Mouse (Mus musculus): ENCODE measurements around the gene Acat1.
A peak's percentile ranks its signal among the peaks of the same experiment; 100 is the strongest.

The Acat1 gene

DNA sequence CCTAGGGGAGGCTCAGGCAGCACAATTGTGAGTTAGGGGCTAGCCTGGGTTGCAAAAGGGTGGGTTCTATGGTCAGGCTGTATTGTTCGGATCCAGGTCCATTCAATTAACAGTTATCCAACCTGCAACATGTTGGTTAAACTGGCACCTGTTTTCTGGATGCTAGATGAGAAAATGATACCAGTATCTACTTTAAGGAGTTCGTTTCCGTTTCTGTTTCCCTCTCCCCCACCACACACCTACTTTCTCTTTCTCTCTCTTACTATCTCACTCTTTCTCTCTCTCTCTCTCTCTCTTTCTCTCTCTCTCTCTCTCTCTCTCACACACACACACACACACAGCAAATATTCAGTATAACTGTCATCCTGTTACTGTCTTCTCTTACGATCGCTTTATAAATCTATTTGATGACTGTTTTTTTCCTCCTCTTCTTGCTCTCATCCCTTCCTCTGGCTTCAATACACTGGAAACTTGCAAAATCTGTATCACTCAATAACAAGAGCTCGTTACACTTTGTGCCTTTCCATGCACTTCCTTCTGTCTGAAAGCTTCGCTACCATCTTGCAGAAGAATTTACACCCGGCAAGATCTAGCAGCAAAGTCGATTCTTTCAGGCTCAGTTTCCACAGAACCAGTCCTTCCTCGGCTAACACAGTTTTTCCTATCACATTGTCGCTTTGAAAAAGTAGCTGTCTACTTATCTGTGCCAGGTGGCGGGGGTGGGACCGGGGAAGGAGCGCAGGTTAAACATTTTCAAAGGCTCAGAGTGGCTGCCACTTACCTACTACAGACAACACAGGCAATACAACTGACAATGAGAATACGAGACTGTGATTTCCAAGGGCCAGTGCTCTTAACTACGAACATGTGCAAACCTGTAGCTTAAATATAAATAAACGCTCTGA is 74.5 kb downstream of the Acat1 start:
- peak in 1 of 2 experiments; percentile 6 for DNase-seq

All from spleen, adult 18-20 months (tissue).